Mouse (Mus musculus): Measurements from ENCODE around the gene Sertad4. TPM values are rescaled to one million over a fixed set of nuclear protein-coding genes. Genes with fewer than 3 reads are reported as not detected.

The Sertad4 gene
- polyA plus RNA-seq, 1 experiment from 2014 or later, result 0.93 TPM

DNA sequence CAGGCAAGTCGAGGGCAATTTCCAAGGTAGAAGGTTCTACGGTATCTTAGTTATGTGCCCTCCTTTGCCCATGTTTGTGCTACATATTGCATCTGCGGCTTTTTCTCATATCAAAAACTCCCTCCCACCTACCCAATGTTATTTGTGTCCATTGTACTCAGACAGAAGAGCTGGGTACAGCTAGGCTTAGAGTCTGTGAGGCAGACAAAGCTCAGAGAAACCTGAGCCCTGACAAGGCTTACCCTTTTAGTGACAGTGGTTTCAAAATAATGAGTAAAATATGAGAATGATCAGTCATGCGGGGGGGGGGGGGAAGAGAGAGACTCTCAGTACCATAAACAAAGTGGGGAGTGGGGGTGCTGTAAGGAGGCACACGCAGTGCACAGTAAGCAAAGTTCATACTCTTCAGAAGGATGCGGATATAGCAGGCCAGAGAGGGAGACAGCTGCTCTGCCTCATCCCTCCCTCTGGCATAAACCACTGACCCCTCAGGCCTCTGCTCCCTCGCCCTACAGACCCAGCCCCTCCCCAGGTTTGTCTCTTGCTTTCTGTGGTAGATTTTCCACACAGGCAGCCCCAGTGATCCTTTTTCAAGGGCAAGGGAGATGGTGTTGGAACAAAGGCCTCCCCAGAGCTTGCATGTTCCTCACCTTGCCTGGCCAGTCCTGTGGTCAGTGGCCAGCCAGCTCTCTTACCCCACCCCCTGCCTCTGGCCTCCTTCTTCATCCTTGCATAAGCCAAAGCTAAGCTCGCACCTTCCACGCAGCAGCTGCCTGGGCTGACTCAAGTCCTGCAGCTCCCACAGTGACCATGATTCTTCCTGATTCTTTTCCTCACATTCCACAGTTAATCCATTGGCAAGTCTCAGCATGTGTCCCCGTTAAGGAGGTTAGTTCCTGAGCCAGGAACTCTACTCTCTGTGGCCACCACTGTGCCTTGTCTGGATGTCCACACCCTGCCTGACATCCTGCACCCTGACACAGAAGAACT is 49.1 kb downstream of the Sertad4 start:
- no peak overlapping the region for H3K4me3 ChIP-seq (replicated peaks)
- H3K27me3 ChIP-seq, result no peaks in the 10 kb centered on the region
- no peak overlapping the region for H3K4me2 ChIP-seq
- H3K9ac ChIP-seq, result no peak overlapping the region
- H3K36me3 ChIP-seq, result no peaks in the 10 kb centered on the region
- ATAC-seq (ENCODE audit: low read depth) (no peak), DNase-seq (no peak)
- 0 out of 2 replicates have a peak, but pooled peaks cover 5% of the 10 kb centered on the region for H3K4me1 ChIP-seq (replicated peaks)
- WGBS (ENCODE audit: insufficient replicate concordance), result 59% methylated on average over 10 of the region's 10 CpGs
- H3K9me3 ChIP-seq (replicated peaks), result no peaks in the 10 kb centered on the region
- H3K27ac ChIP-seq, result no peak overlapping the region

- ATAC-seq (ENCODE audit: low read depth), result peak; percentile 90
- Histone ChIP-seq H3K9ac (no peak overlapping the region), H3K4me3 (replicated peaks) (no peak overlapping the region), H3K9me3 (replicated peaks) (no peaks in the 10 kb centered on the region), H3K27ac (peak overlapping the region; percentile 21; the same call in 1 of the 2 replicates), H3K27me3 (no peaks in the 10 kb centered on the region), H3K36me3 (no peaks in the 10 kb centered on the region), H3K4me2 (no peak overlapping the region), H3K4me1 (replicated peaks) (peaks cover 32% of the 10 kb centered on the region)
- 24% methylated on average over 8 of the region's 8 CpGs for WGBS (ENCODE audit: insufficient replicate concordance)
- DNase-seq, result peak; percentile 53
These were observed 55.2 kb downstream of the Sertad4 start for GRCm38 (mm10) chr1:192800338-192800737.

DNA sequence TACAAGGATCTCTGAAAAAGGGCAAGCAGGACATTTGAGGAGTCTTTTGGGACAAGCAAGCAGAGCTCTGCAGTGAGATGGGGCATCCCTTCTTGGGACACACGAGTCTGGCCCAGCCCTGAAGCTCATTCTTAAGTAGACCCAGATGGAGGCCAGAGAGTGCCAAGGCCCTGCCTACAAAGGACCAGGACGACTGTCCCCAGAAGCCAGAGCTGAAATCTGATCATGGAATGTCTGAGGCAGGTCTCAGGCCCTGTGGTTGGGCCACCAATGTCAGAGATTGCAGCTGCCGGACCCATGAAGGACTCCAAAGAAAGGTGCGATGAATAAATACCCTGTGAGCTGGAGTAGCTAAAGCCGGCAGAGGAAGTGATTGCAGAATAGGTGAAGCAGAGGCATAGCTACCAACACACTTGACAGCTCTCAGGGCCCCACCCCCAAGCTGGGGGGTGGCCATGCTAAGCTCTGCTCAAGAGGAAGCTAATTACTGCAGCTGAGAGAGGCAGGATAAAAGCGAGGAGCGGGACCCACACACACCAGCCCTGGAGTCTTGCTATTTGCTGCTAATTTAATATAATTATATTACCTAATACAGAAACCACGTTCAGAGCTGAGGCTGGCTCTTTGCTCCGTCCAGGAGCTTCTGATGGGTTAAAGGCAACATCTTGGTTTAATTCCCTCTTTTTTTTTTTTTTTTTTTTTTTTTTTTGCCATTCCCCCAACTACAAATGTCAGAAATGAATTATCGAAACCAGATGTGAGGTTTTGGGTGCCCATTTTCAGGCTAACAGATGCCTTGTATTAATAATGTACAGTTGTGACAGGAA is 56.2 kb downstream of the Sertad4 start:
- DNase-seq, result no peak
- 34% methylated on average over 10 of the region's 10 CpGs for WGBS (ENCODE audit: insufficient replicate concordance)

DNA sequence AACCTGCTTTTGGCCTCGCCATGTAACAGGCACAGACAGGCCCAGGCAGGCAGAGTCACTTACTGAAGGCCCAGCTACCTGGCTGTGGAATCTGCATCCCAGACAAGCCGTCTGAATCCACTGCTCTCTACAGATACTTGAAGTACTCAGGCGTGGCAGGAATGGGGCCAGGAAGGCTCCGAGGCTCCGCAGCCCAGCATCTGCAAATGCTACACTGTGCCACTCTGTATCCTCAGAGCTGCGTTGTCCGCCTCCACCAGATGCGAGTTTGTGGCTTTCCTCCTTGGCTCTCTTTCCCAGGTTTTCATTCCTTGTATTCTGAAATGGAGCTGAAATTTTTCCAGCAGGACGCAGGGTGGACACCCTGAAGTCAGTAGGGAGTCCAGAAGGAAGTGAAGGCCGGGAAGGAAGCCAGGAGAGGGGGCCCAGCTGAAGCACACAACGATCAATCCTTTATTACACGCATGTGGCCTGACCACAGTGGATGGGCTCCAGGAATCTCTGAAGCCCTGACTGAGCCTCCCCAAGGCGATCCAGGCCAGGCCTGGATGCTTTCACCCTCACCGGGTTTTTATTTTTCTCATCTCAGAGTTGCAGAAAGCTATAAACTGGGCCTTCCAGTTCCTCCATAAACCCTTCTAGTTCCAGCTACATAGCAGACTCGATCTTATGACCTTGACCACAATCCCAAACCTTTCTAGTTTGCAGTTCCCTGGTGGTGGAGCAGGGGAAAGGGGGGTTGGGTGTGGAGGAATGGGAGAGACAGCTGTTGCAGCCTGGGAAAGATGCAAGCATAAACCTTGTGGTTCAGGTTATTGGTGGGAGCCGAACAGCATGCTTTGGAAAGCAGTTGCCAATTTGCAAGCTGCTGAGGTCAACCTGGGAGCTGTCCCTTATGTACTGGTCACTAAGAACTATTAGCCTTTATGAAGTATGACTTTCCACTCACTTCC is 57.1 kb downstream of the Sertad4 start:
- no peaks in the 10 kb centered on the region for H3K9me3 ChIP-seq (replicated peaks)
- H3K4me1 ChIP-seq (replicated peaks), result peaks cover 32% of the 10 kb centered on the region
- H3K36me3 ChIP-seq, result no peaks in the 10 kb centered on the region
- H3K9ac ChIP-seq, result no peak overlapping the region
- H3K4me3 ChIP-seq (replicated peaks), result no peak overlapping the region
- 73% methylated on average over 16 of the region's 16 CpGs for WGBS (ENCODE audit: insufficient replicate concordance)
- H3K27me3 ChIP-seq, result no peaks in the 10 kb centered on the region
- ATAC-seq (ENCODE audit: low read depth), result no peak
- no peak overlapping the region for H3K27ac ChIP-seq
- no peak overlapping the region for H3K4me2 ChIP-seq
- DNase-seq, result no peak

More for the DNA sequence above, 56.2 kb downstream of the Sertad4 start:
- peaks cover 32% of the 10 kb centered on the region for H3K4me1 ChIP-seq (replicated peaks)
- ATAC-seq (ENCODE audit: low read depth), result no peak
- no peak overlapping the region for H3K9ac ChIP-seq
- no peak overlapping the region for H3K27ac ChIP-seq
- H3K4me2 ChIP-seq, result no peak overlapping the region
- H3K9me3 ChIP-seq (replicated peaks), result no peaks in the 10 kb centered on the region
- no peak overlapping the region for H3K4me3 ChIP-seq (replicated peaks)
- H3K27me3 ChIP-seq, result no peaks in the 10 kb centered on the region
- no peaks in the 10 kb centered on the region for H3K36me3 ChIP-seq

GRCm38 (mm10) chr1:192797011-192797274 is 58.6 kb downstream of the Sertad4 start:
- DNase-seq (no peak), ATAC-seq (ENCODE audit: low read depth) (no peak)
- no peaks in the 10 kb centered on the region for H3K9me3 ChIP-seq (replicated peaks)
- H3K27ac ChIP-seq, result no peak overlapping the region
- H3K27me3 ChIP-seq, result no peaks in the 10 kb centered on the region
- no peaks in the 10 kb centered on the region for H3K36me3 ChIP-seq
- H3K4me3 ChIP-seq (replicated peaks), result no peak overlapping the region
- WGBS (ENCODE audit: insufficient replicate concordance), result 68% methylated on average over 3 of the region's 3 CpGs
- peaks cover 36% of the 10 kb centered on the region for H3K4me1 ChIP-seq (replicated peaks)
- no peak overlapping the region for H3K4me2 ChIP-seq
- H3K9ac ChIP-seq, result no peak overlapping the region

DNA sequence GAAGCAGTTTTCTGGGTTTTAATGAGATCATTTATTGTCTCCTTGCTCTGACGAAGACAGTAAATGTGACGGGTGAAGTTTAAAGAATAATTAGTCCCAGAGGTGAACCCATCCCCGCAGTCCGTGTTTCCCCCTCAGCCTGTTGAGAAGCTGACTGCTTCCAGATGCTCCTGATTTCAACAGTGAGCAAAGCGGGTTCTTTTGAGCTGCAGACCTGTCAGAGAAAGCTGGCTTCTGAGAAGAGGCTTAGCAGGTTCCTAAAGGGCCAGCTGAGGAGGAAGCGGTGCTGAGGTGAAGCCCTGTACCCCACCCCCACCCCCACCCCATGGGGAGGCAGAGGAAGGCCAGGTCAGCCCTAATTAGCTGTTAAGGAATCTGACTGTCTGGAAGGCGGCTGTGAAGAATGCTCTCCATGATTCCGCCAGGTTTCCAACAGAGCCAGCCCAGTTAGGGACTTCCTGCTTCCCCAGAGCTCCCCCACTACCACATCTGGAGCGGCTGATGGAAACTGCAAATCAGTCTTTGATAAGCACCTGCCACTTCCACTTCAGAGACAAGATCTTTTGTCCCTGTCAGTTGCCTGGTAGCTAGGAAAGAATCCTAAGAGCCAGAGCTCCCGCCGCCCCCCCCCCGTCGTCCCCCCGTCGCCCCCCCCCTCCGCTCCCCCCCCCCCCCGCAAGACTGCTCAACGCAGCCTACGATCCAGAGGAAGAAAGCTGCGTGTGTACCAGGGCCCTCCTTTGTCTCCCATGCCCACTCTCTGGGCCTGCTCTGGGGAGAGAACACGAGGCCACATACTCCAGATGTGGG is 59.1 kb downstream of the Sertad4 start:
- Histone ChIP-seq H3K4me1 (replicated peaks) (peaks cover 42% of the 10 kb centered on the region), H3K4me2 (peak overlapping the region; percentile 2; the same call in 1 of the 2 replicates), H3K4me3 (replicated peaks) (no peak overlapping the region), H3K9ac (no peak overlapping the region), H3K36me3 (no peaks in the 10 kb centered on the region), H3K9me3 (replicated peaks) (no peaks in the 10 kb centered on the region), H3K27ac (no peak overlapping the region), H3K27me3 (no peaks in the 10 kb centered on the region)
- DNase-seq (no peak), ATAC-seq (ENCODE audit: low read depth) (no peak)
- WGBS (ENCODE audit: insufficient replicate concordance), result 26% methylated on average over 10 of the region's 21 CpGs

- Histone ChIP-seq H3K4me1 (replicated peaks) (peaks cover 38% of the 10 kb centered on the region), H3K9me3 (replicated peaks) (no peaks in the 10 kb centered on the region), H3K27me3 (no peaks in the 10 kb centered on the region), H3K4me2 (no peak overlapping the region), H3K9ac (no peak overlapping the region), H3K36me3 (no peaks in the 10 kb centered on the region), H3K4me3 (replicated peaks) (no peak overlapping the region), H3K27ac (no peak overlapping the region)
- ATAC-seq (ENCODE audit: low read depth), result peak; percentile 77
- DNase-seq, result peak; percentile 32
- WGBS (ENCODE audit: insufficient replicate concordance), result 49% methylated on average over 9 of the region's 9 CpGs
These were observed 60.4 kb downstream of the Sertad4 start for GRCm38 (mm10) chr1:192794957-192795745.

Other genes with a start within 250 kb of the Sertad4 start
- gene Hhat, start 84.5 kb downstream of the Sertad4 start, polyA plus RNA-seq (2015; fragmentation: Nextera tagmentation; extraction: Ambion mirVana), result 1.5 and 1.8 TPM in 2 replicates
- 5.0 and 5.3 TPM in 2 replicates for gene Syt14, start 180.0 kb upstream of the Sertad4 start, polyA plus RNA-seq (2015; fragmentation: Nextera tagmentation; extraction: Ambion mirVana)